Mouse (Mus musculus) frontal cortex, postnatal 10 days (tissue): Measurements from ENCODE around the gene Dnm3.

Source experiments
- DNase-seq, 2 experiments: peaks; one replicate each; pipeline ENCODE4 v3.0.0; 2022; ENCODE audit warnings: low spot score in 2 of 2, mixed read lengths in 1 of 2

Dnm3 gene

DNA sequence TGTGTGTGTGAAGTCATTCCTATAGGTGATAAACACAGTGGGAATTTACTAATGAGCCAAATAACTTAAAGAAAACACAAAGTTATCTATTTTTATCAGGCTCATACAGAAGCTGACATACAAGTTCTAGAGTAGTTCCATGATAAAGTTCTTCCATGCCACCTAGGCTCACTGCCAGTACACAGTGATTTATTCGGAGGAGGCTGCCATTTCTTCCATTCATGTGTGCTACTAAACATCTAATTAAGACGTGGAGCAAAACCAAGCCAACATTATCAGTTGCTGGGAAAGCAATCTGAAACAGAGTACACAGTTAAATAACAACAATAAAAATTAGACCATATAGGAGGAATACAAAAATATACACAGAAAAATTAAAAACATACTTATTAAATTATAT, 150.2 kb downstream of the Dnm3 start:
- no peak for DNase-seq

DNA sequence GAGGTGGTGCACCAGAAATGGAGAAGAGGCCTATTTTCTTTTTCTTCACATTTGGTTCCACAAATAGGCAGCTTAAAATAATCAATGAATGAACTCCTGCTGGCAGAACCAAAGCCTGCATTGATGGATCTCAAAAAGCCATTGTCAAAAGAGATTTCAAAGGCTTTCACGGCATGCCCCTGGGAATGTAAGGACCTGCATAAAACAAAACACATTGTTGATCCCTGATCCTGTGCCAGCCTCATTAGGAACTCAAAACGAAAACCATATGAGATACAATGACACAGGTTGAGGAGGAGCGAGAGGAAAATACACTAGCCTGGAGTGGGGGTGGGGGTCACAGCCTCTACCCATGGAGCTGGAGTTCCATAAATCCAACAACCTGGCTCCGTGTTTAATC, 153.4 kb downstream of the Dnm3 start:
- no peak for DNase-seq

DNA sequence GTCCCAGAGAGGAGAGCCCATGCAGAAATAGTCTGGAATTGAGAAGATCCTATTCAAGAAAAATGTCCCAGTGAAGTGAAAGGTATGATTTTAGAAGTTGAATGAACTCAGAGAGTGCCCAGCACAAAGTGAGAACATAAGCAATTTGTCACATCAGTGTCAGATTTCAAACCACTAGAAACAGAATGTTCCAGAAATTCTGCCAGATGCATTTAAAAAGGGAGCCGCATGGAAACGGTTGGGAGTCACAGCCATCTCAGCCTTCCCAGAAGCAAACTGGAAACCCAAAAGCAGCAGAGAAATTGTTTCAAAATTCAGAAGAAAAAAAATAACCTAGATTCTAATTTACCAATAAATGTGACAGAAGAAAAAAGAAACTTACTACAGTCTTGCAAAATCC, 154.7 kb downstream of the Dnm3 start:
- no peak for DNase-seq

DNA sequence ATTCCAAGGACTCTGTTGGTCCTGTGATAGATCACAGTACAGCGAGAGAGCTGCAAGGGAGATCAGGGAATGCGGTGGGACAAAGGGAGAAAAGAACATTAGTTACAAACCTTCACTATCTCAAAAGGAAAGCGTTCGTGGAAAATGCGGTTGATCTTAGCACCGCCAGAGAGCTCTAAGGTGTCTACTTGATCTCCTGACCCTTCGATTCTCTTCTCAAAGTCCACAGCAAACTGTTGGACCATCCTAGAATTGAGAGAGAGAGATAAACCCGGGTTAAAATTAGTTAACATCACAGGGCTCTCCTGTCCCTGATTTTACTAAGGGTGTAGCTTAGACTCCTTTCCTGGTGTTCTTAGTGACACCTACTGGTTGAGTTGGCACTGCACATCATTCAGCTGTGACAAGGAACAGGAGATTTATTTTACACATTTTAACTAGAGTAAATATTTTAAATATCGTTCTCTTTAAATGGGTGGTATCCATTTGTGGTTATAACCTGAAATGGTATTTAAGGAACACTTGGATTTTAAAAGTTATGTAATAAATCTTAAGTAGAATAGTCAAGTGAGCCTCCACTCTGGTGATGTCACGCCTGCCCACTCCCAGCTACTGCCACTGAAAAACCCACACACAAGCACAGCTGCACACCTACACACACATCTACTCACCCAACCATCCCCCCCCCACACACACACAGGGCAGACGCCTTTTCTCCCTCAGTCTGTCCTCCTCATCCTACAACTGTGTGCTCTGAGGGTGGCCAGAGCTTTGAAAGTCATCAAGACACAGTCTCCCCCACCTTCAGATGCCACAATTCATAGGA, 164.2 kb downstream of the Dnm3 start:
- no peak for DNase-seq

DNA sequence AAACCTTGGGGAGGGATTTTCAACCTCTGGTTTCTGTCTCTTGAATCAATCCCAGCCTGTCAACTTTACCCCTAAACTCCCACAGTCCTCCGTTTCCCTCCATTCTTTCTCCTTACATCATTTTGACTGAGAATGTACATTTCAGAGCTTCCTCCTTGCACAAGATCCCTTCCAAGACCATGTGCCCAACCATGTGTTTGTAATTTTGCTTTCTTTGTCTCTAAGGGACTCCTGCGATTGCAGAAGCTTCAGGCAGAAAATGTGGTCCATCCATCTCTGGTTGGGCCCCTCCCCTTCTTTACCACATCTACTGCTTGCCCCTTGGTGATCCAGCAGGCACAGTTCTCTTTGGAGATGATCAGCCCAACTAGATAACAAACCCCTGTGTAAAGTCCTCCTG, 165.2 kb downstream of the Dnm3 start:
- no peak for DNase-seq

DNA sequence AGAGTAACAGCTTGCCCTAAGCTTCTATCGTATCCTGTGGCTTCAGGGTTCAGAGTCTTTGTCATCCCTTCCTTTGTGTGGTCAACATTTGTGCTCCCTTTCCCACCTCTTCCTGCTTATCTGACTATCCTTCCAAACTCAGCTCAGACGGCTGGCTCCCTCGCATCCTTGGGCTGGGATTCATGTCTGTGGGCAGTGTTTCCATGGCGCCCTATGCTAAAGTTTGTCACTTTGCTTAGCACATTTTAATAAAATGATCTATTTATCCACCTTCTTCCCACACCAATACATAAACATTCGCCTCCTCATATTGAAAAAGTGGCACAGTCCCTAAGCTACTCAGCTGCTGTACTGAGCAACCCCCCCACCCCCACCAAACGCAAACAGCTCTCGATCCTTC, 165.7 kb downstream of the Dnm3 start:
- DNase-seq, result no peak

DNA sequence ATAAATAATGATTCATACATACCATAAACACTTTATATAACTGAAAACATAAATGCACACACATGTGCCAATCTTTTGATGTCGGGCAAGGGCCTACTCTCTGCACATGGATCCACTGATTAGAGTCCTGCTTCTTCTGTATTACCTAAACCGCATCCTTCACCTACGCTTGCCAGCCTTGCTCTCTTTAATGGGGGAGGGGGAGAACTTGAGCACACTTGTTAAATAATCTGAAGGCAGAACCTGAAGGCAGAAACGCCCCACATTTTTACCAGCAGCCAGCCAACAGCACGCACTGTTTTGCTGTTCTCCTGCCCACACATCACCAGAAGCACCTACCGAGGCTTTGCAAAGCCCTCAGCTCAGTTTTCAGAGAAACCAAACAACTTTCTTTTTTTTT, 172.6 kb downstream of the Dnm3 start:
- DNase-seq, result no peak

DNA sequence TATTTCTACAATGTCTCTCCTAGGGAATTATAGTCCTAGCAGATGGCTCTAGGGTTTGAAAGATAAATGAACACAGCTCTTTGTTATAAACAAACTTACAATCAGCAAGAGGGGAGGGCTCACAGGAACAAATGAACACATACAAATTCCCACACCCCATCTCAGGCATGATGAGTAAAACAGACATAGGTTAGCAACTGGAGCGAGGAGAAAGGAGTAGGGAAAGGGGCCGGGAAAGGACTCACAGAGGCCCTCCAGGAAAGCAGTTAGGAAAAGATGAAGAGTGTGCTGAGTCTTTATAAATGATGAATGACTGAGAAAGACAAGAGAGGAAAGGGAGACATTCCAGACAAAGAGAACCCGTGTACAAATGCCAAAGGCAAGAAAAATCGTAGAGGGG, 175.4 kb downstream of the Dnm3 start:
- no peak for DNase-seq

DNA sequence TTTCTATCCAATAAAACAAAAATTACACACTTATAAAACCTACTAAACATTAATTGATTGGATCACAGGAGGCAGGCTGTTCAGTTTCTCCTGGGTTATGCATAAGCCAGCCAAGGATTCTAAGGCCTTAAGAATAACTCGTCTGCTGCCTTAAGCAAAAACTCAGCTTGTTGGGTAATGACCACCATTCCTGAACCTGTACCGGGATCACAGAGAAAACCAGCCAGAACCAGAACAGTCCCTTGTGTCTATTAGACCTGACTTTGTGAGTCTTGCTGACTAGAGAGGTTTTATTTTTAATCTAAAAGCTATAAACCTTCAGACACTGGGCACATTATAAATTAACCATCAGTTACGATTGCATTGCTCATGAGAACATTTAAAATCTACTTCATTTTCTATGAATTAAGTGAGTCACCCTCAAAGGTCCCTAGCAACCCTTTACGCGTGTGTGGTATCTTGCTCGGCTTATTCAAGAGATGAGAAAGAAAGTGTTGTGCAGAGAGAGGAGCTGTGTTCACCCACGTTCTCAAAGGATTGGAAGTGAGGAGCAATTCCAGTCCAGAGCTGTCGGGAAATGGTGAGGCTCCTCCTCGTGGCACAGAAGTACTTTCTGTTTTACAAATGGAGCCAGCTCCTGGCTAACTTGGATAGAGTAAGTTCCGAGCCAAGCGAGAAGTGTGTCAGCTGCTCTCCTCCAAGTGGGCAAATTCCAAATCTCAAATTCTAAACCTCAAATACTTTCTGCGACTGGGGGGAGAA, 178.1 kb downstream of the Dnm3 start:
- peak in 1 of 2 experiments; percentile 20 for DNase-seq

DNA sequence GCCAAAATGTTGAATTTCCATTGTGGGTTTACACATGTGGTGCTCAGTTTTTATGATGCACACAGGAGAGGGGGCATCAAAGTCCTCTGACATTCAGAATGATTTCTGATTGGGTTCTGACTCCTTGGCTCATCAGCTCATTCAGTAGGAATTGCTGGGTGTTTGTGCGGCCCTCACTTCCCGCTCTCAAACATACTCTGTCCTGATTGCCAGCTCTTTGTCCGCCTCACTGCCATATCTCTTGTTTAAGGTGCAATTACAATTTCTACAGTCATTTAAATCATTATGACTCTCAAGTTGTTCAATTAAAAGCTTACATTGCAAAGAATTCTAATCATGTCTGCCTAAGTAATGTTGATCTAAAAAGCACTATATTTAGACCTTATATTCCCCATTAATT, 179.3 kb downstream of the Dnm3 start:
- no peak for DNase-seq

DNA sequence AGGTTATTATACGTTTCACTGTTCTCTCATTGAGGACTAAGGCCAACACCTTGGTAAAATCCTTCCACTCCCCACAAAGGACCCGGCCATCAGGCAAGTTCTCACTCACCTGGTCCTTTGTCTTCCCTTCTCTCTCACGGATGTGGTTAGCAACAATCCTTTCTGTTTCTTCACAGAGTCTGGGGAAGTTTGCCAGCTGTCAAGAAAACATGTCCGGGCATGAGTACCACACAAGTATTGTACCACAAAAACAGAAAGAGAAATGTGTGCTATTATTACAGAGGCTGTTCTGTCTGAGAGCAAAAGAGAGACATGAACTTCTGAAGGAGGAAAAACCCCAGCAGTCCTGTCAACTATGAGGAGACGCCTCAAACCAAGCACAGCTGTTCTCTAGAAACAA, 182.4 kb downstream of the Dnm3 start:
- DNase-seq, result no peak

DNA sequence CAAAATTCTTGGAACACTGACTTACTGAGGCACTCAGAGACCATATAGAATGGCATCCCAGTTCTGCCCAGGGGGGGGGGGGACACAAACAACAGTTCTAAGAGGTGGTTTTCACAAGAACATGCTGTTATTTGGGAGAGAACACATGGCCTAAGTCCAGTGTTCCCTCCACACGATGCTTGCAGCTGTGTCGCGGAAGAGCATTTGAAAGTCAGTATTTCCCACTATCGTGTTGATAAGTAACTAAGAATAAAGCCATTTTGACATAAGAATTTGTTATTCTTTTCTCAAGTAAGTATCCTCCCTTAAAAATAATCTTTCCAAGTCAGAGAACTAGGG, 183.3 kb downstream of the Dnm3 start:
- no peak for DNase-seq

DNA sequence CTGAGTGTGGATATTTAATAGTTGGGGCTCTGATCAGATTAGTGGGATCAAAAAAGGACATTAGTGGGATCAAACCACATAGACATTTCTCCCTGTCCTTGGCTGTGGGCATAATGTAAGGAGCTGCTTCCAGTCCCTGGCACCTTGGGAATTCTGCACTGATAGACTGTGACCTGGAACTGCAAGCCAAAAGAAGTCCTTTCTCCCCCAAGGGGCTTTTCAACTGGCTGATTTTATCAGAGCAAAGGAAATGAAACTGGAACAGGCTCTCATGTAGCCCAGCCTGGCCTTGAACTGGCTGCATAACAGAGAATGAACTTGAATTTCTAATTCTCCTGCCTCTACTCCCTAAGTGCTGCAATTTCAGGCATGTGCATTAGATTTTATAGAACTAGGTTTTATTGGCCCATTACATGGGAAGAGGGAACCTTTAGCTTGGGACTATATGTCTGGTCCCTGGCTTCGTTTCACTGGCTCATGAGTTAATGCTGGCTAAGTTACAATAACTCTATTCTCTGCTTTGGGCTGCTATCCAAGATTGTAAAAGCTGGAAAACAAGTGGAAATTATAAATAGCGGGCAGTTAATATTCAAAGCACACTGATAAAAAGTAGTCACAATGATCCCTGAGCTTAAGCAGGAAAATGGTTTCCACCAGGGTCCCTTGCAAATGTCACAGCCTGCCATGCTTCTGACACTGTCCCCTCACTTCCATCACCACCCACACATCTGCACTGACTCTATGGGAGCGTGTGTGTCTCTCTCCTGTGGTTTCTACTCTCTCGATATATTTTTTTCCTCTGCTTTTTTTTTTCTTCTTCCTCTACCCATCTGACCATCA, 183.9 kb downstream of the Dnm3 start:
- no peak for DNase-seq

DNA sequence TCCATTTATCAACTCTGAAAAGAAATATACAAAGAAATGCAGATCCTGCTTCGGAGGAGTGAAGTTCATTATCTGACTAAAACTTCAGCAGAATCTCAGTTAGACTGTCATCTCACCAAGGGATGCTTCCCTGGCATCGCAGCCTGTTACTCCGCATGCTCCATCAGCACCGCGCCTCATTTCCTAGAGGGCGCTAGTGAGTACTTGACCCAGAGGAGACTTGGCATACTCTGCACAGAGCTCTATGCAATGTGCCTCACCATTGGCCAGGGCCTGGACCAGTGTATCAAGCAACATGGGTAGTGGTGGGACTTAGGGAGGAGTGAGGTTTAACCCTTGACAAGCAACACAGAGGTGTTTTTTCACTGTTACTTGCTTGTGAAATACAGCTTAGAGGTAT, 190.9 kb downstream of the Dnm3 start:
- DNase-seq, result no peak

DNA sequence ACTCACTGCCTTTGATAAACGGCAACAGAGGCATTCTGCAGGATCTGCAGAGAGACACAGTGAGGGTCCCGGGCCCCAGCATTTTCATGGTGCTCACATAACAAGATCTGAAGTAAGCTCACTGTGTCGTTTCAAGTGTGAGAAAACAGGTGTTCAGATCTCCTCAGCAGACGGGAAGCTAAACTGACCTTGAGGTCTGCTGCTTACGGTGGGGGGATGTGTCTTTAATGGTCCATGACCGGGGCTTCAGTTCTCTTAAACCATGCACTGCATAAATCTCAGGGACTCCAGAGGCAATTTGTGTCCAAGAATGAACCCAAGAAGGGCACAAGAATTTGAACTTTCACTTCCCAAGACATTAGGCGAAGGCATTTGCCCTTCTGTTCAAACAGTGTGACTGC, 195.9 kb downstream of the Dnm3 start:
- DNase-seq, result no peak

DNA sequence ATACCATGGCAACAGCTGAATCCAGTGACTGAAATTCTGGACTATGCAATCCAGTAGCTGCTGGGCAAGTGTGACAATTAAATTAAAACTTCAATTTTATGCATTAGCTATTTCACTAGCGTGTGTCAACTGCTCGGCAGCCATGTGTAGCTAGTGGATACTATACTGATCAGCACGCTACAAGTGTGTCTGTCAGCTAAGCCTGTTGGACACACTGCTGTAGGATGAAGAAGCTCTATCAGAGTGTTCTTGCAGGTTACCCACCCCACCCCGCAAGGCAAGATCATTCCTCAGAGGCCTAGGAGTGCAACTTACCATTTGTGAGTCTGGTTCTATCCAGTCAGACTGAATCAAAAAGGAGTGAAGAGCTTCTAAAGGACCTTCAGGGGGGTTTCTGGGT, 197.8 kb downstream of the Dnm3 start:
- DNase-seq, result no peak

DNA sequence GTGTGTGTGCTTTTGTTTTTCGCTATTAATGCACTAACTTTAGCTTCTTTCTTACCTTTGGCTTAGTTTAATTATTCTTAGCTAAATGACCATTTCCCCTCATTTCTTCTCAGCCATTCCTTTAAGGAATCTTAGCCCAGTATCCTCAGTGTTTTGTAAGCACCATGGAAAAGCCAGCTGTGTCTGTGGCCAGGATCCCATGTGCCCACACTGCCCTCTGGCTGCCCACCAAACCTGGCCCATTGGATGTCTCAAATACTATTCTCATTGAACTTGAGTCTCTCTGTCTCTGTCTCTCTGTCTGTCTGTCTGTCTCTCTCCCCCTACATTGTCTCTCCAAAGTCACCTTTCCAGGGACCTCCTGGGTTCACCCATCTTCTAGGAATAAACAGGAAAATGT, 201.8 kb downstream of the Dnm3 start:
- DNase-seq, result no peak

DNA sequence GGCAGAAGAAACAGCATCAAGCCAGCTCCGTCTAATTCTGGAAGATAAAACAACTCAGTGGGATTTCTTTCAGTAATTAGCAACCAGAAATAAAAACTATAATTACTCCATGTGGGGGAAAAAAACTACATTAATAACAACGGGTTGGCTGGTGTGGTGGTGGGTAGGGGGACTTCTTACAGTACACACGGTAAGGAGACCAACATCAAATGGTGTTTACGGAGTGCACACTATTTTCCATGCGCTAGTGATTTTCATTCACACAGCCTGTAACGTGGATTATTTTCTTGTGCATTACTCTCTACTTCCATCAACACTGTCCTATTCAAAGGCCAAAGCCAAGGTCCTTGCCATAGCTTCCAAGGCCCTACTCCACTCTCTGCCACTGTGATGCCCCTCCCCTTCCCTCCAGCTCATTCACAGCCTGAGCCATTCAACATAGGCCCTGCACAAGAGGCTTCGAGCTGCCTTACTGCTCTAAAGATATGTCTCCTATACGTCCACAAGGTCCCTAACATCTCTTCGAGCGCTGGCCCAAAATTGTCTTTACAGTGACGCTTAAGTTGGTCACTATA, 203.1 kb downstream of the Dnm3 start:
- no peak for DNase-seq

DNA sequence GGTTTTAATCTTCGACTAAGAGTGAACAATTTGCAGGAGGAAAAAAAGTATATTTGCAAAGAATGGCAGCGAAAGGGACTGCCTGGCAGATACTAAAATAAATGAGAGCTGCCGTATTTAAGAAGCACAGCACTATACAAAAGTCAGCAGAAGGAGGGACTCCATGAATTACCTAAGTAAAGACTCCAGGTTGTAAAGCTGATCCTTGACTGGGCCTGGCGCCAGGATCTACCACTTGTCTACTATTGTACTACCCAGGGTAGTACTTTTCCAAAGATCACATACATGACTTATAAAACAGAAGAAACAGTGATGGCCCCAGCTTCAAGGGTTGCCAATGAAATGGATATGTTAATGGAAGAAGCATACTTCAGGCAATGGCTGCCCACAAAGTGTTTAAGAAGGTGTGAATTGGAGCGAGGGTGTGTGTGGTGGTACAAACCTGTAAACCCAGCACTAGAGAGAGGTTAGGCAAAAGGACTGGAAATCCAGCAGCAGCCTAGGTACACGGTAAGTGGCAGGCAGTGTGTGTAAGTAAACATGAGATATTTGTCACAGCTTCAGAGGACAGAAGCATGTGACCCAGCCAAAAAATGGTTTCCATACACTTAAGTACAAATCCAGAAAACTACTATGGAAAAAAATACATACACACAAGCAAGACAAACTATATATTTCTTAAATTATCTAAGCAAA, 220.8 kb downstream of the Dnm3 start:
- DNase-seq, result no peak

DNA sequence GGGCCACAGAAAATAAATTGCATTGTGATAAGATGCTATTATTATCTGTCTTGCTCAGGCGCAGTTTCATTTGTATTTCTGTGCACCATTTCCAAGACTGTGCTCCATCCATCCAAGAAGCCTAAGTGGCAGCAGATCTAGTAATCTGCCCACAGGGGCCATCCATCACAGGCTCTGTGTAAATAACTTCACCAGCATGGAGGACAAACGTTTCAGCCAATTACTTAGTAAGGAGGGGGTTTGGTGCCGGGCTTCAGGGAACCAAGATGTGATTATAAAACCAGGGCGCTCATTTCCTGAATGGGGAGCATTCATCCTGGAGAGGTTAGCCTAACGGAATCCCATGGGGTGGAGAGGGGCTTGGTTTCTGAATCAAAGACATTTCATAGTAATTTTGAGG, 222.9 kb downstream of the Dnm3 start:
- DNase-seq, result no peak

DNA sequence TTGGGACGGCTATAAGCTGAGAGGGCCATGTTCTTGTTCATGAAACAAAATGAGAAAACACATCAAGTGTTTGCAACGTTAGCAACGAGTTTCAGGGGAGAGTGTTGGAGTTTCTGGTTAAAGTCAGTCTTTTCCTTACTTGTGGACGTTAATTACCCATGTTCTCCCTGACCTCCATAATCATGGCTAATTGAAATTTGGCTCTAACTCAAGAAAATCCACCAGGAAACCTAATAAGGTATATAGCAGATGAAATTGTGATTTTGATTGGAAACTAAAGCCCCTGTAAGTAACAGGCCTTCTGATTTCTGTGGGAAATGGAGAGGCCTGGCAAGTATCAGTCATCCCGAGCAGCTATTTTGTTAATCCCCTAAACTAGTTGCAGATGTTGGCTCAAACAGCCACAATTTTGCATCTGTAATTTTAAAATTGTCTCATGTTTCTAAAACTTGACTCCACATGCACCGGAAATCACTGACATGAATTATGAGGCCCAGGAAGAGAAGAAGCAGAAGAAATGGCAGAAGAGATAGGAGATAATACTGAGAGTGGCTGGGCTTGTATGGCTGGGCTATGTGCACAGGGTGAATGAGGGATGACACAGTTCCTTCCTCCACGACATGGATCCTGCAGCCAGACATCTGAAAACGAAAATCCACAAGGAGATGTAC, 223.7 kb downstream of the Dnm3 start:
- no peak for DNase-seq
